Mouse (Mus musculus) embryonic facial prominence, embryonic 15.5 days (tissue): ENCODE measurements at regions not wholly inside any gene's neighbourhood (a gene's known extent, or its start where the extent isn't known, plus 50 kb on each side); places are given as distances from the start of the nearest gene placed in this dataset.

Experiments
- ATAC-seq: fragments of 200-750 bp; cut with Nextera tagmentation; 2 replicates; pipeline ENCODE4 v1.8.0; 2017; ENCODE audit warnings: low read depth, moderate TSS enrichment; ENCODE audit not compliant: insufficient number of reproducible peaks, low FRiP score, low TSS enrichment
- H3K27ac ChIP-seq: fragments of 300-500 bp; sonication (generic); replicated peaks from 2 replicates; pipeline ENCODE4 v1.5.1; 2015; ENCODE audit warnings: mild to moderate bottlenecking, inconsistent platforms
- H3K27me3 ChIP-seq: fragments of 300-500 bp; sonication (generic); 2 replicates; pipeline ENCODE4 v1.6.1; 2015; ENCODE audit warnings: inconsistent platforms
- H3K36me3 ChIP-seq: fragments of 300-500 bp; sonication (generic); 2 replicates; pipeline ENCODE4 v1.6.1; 2015; ENCODE audit warnings: mild to moderate bottlenecking, inconsistent platforms
- H3K4me1 ChIP-seq: fragments of 300-500 bp; sonication (generic); 2 replicates; pipeline ENCODE4 v1.6.1; 2015; ENCODE audit warnings: inconsistent platforms
- H3K4me2 ChIP-seq: fragments of 300-500 bp; sonication (generic); replicated peaks from 2 replicates; pipeline ENCODE4 v1.6.1; 2015; ENCODE audit warnings: mild to moderate bottlenecking, inconsistent platforms
- H3K4me3 ChIP-seq: fragments of 300-500 bp; sonication (generic); replicated peaks from 2 replicates; pipeline ENCODE4 v1.5.1; 2015; ENCODE audit warnings: mild to moderate bottlenecking, inconsistent platforms
- H3K9ac ChIP-seq: fragments of 300-500 bp; sonication (generic); 2 replicates; pipeline ENCODE4 v1.6.1; 2015; ENCODE audit warnings: inconsistent platforms
- H3K9me3 ChIP-seq: fragments of 300-500 bp; sonication (generic); replicated peaks from 2 replicates; pipeline ENCODE4 v1.6.1; 2016; ENCODE audit warnings: inconsistent platforms
- WGBS: fragments of 180-500 bp; shearing (Covaris S2); methylation state at CpG from one replicate; pipeline ENCODE4 v1.1.7; 2015; 5-methylcytosine and 5-hydroxymethylcytosine counted together

GRCm38 (mm10) chr15:36916998-36917397 is 90.6 kb downstream of the Zfp706 start:
- no peaks in the 10 kb centered on the region for H3K4me1 ChIP-seq
- WGBS = 69% methylated on average over 4 of the region's 4 CpGs
- H3K4me2 ChIP-seq = no peak overlapping the region
- H3K9ac ChIP-seq = no peak overlapping the region
- no peak overlapping the region for H3K4me3 ChIP-seq
- H3K9me3 ChIP-seq = no peaks in the 10 kb centered on the region
- H3K27me3 ChIP-seq = no peaks in the 10 kb centered on the region
- no peaks in the 10 kb centered on the region for H3K36me3 ChIP-seq
- no peak overlapping the region for H3K27ac ChIP-seq
- no peak for ATAC-seq

DNA sequence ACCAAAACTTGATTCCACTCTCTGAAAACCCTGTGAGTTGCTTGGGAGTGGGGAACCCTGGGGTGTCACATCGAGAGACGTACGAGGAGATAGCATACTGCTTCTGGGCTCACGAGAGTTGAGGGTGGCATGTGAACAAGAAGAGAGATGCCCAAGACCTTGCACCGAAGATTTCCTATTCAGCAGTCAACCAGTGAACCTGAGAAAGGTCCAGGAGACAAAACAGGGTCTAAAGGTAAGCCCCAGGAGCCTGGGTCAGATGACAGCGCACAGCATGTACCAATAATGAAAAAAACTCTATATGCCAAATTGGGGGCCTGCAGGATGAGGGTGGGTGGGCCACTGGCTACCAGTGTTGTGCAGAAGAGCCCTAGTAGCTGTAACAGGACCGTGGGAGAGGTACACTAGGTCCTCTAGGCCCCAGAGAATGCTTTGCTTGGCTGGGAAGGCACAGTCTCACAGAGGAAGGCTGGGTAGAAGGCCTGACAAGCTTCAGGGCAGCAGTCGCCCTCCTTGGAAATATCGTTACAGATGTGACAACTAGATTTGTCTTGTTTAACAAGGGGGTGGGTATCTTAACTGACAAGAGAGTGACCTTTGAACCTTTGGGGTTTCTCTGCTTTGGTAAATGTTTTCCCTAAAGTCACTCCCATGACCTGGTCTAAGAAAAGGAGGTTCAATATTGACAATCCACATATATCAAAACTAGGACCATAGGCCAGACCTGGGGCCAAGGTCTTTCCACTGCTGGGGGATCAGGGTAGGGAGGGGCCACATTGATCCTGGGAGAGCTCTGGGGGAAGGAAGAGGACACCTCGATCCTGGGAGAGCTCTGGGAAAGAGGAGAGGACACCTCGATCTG is 93.1 kb downstream of the Zfp706 start:
- Histone ChIP-seq H3K9me3 (no peaks in the 10 kb centered on the region), H3K4me2 (no peak overlapping the region), H3K9ac (no peak overlapping the region), H3K27ac (no peak overlapping the region), H3K4me3 (no peak overlapping the region), H3K27me3 (no peaks in the 10 kb centered on the region), H3K4me1 (no peaks in the 10 kb centered on the region), H3K36me3 (no peaks in the 10 kb centered on the region)
- WGBS = 84% methylated on average over 11 of the region's 11 CpGs
- ATAC-seq = no peak

DNA sequence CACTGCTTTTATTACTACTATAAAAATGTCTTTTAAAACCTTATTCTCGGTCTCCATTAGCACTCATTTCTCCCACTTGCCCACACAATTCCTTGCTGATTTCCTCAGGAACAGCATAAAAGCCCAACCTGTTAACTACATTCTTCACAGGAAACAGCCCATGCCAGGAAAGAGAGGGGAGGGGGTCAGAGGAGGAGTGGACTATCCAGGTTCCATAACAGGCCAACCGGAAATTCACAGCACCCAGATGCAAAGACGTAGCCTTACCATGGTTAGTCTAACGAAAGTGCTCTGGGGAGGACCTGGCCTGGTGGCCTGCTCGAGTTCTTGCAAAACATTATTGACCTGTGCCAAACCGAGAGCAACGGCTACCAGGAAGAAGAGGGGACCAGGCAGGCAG is 94.3 kb downstream of the Zfp706 start:
- no peak for ATAC-seq
- 86% methylated on average over 7 of the region's 7 CpGs for WGBS
- H3K4me1 ChIP-seq = no peaks in the 10 kb centered on the region
- H3K4me2 ChIP-seq = no peak overlapping the region
- no peak overlapping the region for H3K27ac ChIP-seq
- no peaks in the 10 kb centered on the region for H3K36me3 ChIP-seq
- no peaks in the 10 kb centered on the region for H3K27me3 ChIP-seq
- no peak overlapping the region for H3K9ac ChIP-seq
- H3K9me3 ChIP-seq = no peaks in the 10 kb centered on the region
- H3K4me3 ChIP-seq = no peak overlapping the region

- Histone ChIP-seq H3K36me3 (no peaks in the 10 kb centered on the region), H3K27me3 (no peaks in the 10 kb centered on the region), H3K27ac (no peak overlapping the region), H3K4me1 (no peaks in the 10 kb centered on the region), H3K9me3 (no peaks in the 10 kb centered on the region), H3K4me3 (no peak overlapping the region), H3K9ac (no peak overlapping the region), H3K4me2 (no peak overlapping the region)
- 49% methylated on average over 2 of the region's 2 CpGs for WGBS
- ATAC-seq = no peak
Measured at GRCm38 (mm10) chr15:36910272-36910671, 97.3 kb downstream of the Zfp706 start.

- Histone ChIP-seq H3K27ac (no peak overlapping the region), H3K4me2 (no peak overlapping the region), H3K9me3 (no peaks in the 10 kb centered on the region), H3K4me3 (no peak overlapping the region), H3K9ac (no peak overlapping the region), H3K4me1 (no peaks in the 10 kb centered on the region), H3K27me3 (no peaks in the 10 kb centered on the region), H3K36me3 (no peaks in the 10 kb centered on the region)
- 79% methylated on average over 3 of the region's 3 CpGs for WGBS
- ATAC-seq = no peak
Measured at GRCm38 (mm10) chr15:36909494-36909893, 98.1 kb downstream of the Zfp706 start.

DNA sequence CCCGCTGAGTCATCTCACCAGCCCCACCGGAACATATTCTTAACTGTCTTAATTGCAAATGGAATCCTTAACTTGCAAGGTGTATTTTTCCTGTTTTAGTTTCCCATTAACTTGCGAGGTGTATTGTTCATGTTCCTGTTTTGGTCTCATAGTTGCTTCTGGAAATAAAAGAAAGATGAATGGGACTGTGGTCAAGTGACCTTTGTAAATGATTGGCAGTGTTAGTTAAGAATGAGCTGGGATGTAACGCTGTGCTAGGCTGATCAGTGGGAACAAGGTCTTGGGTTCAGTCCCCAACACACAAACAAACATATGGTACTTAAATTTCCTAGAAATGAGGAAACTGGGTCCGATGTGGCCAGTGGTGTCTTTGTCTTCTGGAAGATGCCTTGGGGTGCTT is 100.8 kb downstream of the Zfp706 start:
- no peak overlapping the region for H3K4me2 ChIP-seq
- H3K27ac ChIP-seq = no peak overlapping the region
- no peak overlapping the region for H3K4me3 ChIP-seq
- H3K4me1 ChIP-seq = peaks cover 4% of the 10 kb centered on the region
- H3K9ac ChIP-seq = no peak overlapping the region
- H3K36me3 ChIP-seq = no peaks in the 10 kb centered on the region
- 86% methylated on average over 5 of the region's 5 CpGs for WGBS
- no peaks in the 10 kb centered on the region for H3K9me3 ChIP-seq
- no peak for ATAC-seq
- H3K27me3 ChIP-seq = no peaks in the 10 kb centered on the region

DNA sequence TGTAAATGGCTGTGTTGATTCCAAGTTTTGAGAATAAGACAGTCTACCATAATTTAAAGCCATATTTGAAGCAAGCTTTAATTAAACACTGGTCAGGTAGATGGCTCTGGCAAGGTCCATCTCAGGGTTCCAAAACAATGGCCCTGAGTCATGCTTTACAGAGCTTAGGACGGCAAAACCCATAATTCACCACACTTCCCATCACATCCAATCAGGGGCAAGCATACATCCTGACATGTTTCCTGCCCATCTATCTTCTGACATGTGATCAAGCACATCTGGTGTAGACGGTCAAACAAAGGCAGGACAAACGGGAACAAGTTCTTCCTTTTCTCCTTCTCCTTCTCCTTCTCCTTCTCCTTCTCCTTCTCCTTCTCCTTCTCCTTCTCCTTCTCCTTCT is 101.5 kb downstream of the Zfp706 start:
- no peak overlapping the region for H3K27ac ChIP-seq
- WGBS = 70% methylated on average over 3 of the region's 3 CpGs
- no peak for ATAC-seq

GRCm38 (mm10) chr15:36903922-36904321 is 103.7 kb downstream of the Zfp706 start:
- Histone ChIP-seq H3K9ac (no peak overlapping the region), H3K4me2 (no peak overlapping the region), H3K27me3 (no peaks in the 10 kb centered on the region), H3K36me3 (no peaks in the 10 kb centered on the region), H3K27ac (no peak overlapping the region), H3K4me3 (no peak overlapping the region), H3K4me1 (peaks cover 18% of the 10 kb centered on the region), H3K9me3 (no peaks in the 10 kb centered on the region)
- WGBS = 68% methylated on average over 5 of the region's 5 CpGs
- ATAC-seq = no peak

More for the DNA sequence above, 101.5 kb downstream of the Zfp706 start:
- H3K27me3 ChIP-seq = no peaks in the 10 kb centered on the region
- H3K4me2 ChIP-seq = no peak overlapping the region
- H3K9ac ChIP-seq = no peak overlapping the region
- no peaks in the 10 kb centered on the region for H3K36me3 ChIP-seq
- H3K4me1 ChIP-seq = peaks cover 12% of the 10 kb centered on the region
- H3K4me3 ChIP-seq = no peak overlapping the region
- H3K9me3 ChIP-seq = no peaks in the 10 kb centered on the region

DNA sequence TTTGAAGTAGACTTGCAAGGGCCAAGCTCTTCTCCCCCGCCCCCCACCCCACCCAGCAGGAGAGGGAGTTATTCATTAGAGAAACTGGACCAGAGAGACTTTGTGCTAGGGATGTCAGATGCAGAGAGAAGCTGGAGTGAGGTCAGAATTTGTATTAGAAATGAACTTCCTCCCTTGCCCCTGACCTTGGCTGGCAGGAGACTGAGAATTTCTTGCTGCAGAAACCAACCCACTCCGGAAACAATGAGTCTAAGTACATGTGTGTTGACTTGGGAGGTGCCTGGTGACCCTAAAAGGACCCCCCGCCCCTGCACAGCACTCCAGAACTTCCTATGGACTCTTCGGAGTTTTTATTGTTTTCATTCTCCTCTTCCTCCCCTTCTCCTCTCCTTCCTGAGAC is 104.3 kb downstream of the Zfp706 start:
- no peak overlapping the region for H3K4me2 ChIP-seq
- ATAC-seq = no peak
- no peak overlapping the region for H3K4me3 ChIP-seq
- H3K9me3 ChIP-seq = no peaks in the 10 kb centered on the region
- WGBS = 46% methylated on average over 4 of the region's 4 CpGs
- no peaks in the 10 kb centered on the region for H3K27me3 ChIP-seq
- no peaks in the 10 kb centered on the region for H3K36me3 ChIP-seq
- peaks cover 18% of the 10 kb centered on the region for H3K4me1 ChIP-seq
- no peak overlapping the region for H3K9ac ChIP-seq
- no peak overlapping the region for H3K27ac ChIP-seq

- Histone ChIP-seq H3K4me2 (no peak overlapping the region), H3K9me3 (no peaks in the 10 kb centered on the region), H3K27ac (no peak overlapping the region), H3K27me3 (no peaks in the 10 kb centered on the region), H3K4me1 (peaks cover 18% of the 10 kb centered on the region), H3K36me3 (no peaks in the 10 kb centered on the region), H3K9ac (no peak overlapping the region), H3K4me3 (no peak overlapping the region)
- 4% methylated on average over 7 of the region's 7 CpGs for WGBS
- peak; percentile 48 for ATAC-seq
Measured at GRCm38 (mm10) chr15:36901830-36902285, 105.7 kb downstream of the Zfp706 start.

- Histone ChIP-seq H3K9me3 (no peaks in the 10 kb centered on the region), H3K4me2 (no peak overlapping the region), H3K36me3 (no peaks in the 10 kb centered on the region), H3K27me3 (no peaks in the 10 kb centered on the region), H3K9ac (no peak overlapping the region), H3K4me3 (no peak overlapping the region), H3K27ac (no peak overlapping the region), H3K4me1 (peaks cover 18% of the 10 kb centered on the region)
- WGBS = 62% methylated on average over 5 of the region's 5 CpGs
- no peak for ATAC-seq
Measured at GRCm38 (mm10) chr15:36901350-36901749, 106.2 kb downstream of the Zfp706 start.

GRCm38 (mm10) chr15:36900940-36901339 is 106.6 kb downstream of the Zfp706 start:
- H3K36me3 ChIP-seq = no peaks in the 10 kb centered on the region
- no peak for ATAC-seq
- H3K4me3 ChIP-seq = no peak overlapping the region
- H3K27ac ChIP-seq = no peak overlapping the region
- H3K4me1 ChIP-seq = peaks cover 18% of the 10 kb centered on the region
- H3K4me2 ChIP-seq = no peak overlapping the region
- no peaks in the 10 kb centered on the region for H3K9me3 ChIP-seq
- H3K9ac ChIP-seq = no peak overlapping the region
- 39% methylated on average over 2 of the region's 2 CpGs for whole genome bisulfite sequencing
- H3K27me3 ChIP-seq = no peaks in the 10 kb centered on the region
